Mouse (Mus musculus): Measurements from ENCODE around the gene Aph1a.
"Not testable (repeated sequence)": the region's sequence is repeated elsewhere in the genome, so short reads cannot be mapped to it uniquely, and the experiment has no call there.

GRCm38 (mm10) chr3:95857050-95857449, 36.7 kb upstream of the Aph1a start:
- not testable (repeated sequence) for TF ChIP-seq CTCF (IDR thresholded peaks at IDR 0.05; ENCODE audit: borderline replicate concordance, extremely low read depth, insufficient read depth, insufficient read length); POLR2A (IDR thresholded peaks at IDR 0.05; ENCODE audit: borderline replicate concordance, extremely low read depth, insufficient read depth, insufficient read length, poor library complexity, severe bottlenecking)

Measured in brain, embryonic 14.5 days (tissue).